Mouse (Mus musculus) hindbrain, embryonic 14.5 days (tissue): ENCODE data around the gene Aph1c. TPM values are rescaled to one million over a fixed set of nuclear protein-coding genes. Genes with fewer than 3 reads are reported as not detected.
"Not testable (repeated sequence)": the region's sequence is repeated elsewhere in the genome, so short reads cannot be mapped to it uniquely, and the experiment has no call there.

Experiments
- ATAC-seq: fragments of 200-750 bp; cut with Nextera tagmentation; 2 replicates; pipeline ENCODE4 v1.8.0; 2017; ENCODE audit warnings: moderate number of reproducible peaks, mild to moderate bottlenecking, moderate TSS enrichment, moderate library complexity; ENCODE audit not compliant: low FRiP score
- DNase-seq: peaks from one replicate; pipeline ENCODE4 v3.0.0-alpha.2; 2015; ENCODE audit warnings: low spot score
- H3K27ac ChIP-seq: fragments of 300-500 bp; sonication (generic); 2 replicates; pipeline ENCODE4 v1.5.1; 2014; ENCODE audit warnings: mild to moderate bottlenecking, moderate library complexity
- H3K27me3 ChIP-seq: fragments of 300-500 bp; sonication (generic); 2 replicates; pipeline ENCODE4 v1.6.1; 2014; ENCODE audit warnings: mild to moderate bottlenecking, low read length, mixed read lengths; ENCODE audit not compliant: control insufficient read depth, insufficient read depth
- H3K36me3 ChIP-seq: fragments of 300-500 bp; sonication (generic); replicated peaks from 2 replicates; pipeline ENCODE4 v1.6.1; 2014; ENCODE audit not compliant: control insufficient read depth, insufficient read depth
- H3K4me1 ChIP-seq: fragments of 300-500 bp; sonication (generic); replicated peaks from 2 replicates; pipeline ENCODE4 v1.6.1; 2014; ENCODE audit warnings: antibody characterized with exemption, low read length, mixed read lengths; ENCODE audit not compliant: control insufficient read depth, insufficient read depth
- H3K4me2 ChIP-seq: fragments of 300-500 bp; sonication (generic); replicated peaks from 2 replicates; pipeline ENCODE4 v1.6.1; 2014; ENCODE audit warnings: mild to moderate bottlenecking, moderate library complexity
- H3K4me3 ChIP-seq: fragments of 300-500 bp; sonication (generic); replicated peaks from 2 replicates; pipeline ENCODE4 v1.5.1; 2014; ENCODE audit warnings: mild to moderate bottlenecking, low read length
- H3K9ac ChIP-seq: fragments of 300-500 bp; sonication (generic); 2 replicates; pipeline ENCODE4 v1.6.1; 2014
- H3K9me3 ChIP-seq: fragments of 300-500 bp; sonication (generic); 2 replicates; pipeline ENCODE4 v1.6.1; 2016; ENCODE audit warnings: low read length; ENCODE audit not compliant: control insufficient read depth
- WGBS: fragments of 180-500 bp; shearing (Covaris S2); extraction: QIAGEN DNeasy Blood & Tissue Kit; methylation state at CpG from one replicate; pipeline ENCODE4 v1.1.7; 2014; 5-methylcytosine and 5-hydroxymethylcytosine counted together
- polyA plus RNA-seq: library from polyadenylated mRNA; unstranded; fragments of >200 nt; fragmentation: Nextera tagmentation; extraction: Ambion mirVana; gene quantifications from 2 replicates; pipeline ENCODE4 v1.2.1, GENCODE M21; 2014

The Aph1c gene
- polyA plus RNA-seq, 1 experiment from 2014 or later: 4.5 TPM

GRCm38 (mm10) chr9:66805951-66806350 lies 28.6 kb downstream of the Aph1c start:
- 1% methylated on average over 29 of the region's 37 CpGs for WGBS

GRCm38 (mm10) chr9:66801947-66802346 lies 32.6 kb downstream of the Aph1c start:
- 53% methylated on average over 12 of the region's 12 CpGs for WGBS
- no peak for ATAC-seq
- no peak for DNase-seq

More at GRCm38 (mm10) chr9:66805951-66806350, 28.6 kb downstream of the Aph1c start:
- not testable (repeated sequence) for H3K4me1 ChIP-seq, H3K36me3 ChIP-seq, ATAC-seq, H3K9me3 ChIP-seq, H3K27ac ChIP-seq
- Histone ChIP-seq H3K27me3 (peaks cover 15% of the 10 kb centered on the region), H3K4me2 (peak overlapping the region; percentile 58), H3K9ac (peak overlapping the region; percentile 50), H3K4me3 (peak overlapping the region; percentile 29)
- peak; percentile 29 for DNase-seq

GRCm38 (mm10) chr9:66796739-66797138 lies 37.8 kb downstream of the Aph1c start, which contains the start of gene Gm10647:
TSS of gene Gm10647 (plus strand) at chr9:66797039.
- DNase-seq: no peak
- H3K9me3 ChIP-seq: no peaks in the 10 kb centered on the region
- H3K9ac ChIP-seq: peak within 1 kb of the TSS; percentile 91
- no peak for ATAC-seq
- peak within 1 kb of the TSS; percentile 92; the same call in 1 of the 2 replicates for H3K27ac ChIP-seq
- peak within 1 kb of the TSS; percentile 85 for H3K4me2 ChIP-seq
- no peaks in the 10 kb centered on the region for H3K36me3 ChIP-seq
- peak within 1 kb of the TSS; percentile 81 for H3K4me3 ChIP-seq
- H3K4me1 ChIP-seq: peaks cover 13% of the 10 kb centered on the region; the same call in 1 of the 2 replicates
- 77% methylated on average over 5 of the region's 5 CpGs for WGBS
- no peaks in the 10 kb centered on the region for H3K27me3 ChIP-seq

More at GRCm38 (mm10) chr9:66801947-66802346, 32.6 kb downstream of the Aph1c start:
- H3K4me1 ChIP-seq: no peaks in the 10 kb centered on the region
- no peak overlapping the region for H3K4me3 ChIP-seq
- H3K9me3 ChIP-seq: no peaks in the 10 kb centered on the region
- no peak overlapping the region for H3K27ac ChIP-seq
- H3K27me3 ChIP-seq: peaks cover 8% of the 10 kb centered on the region
- no peaks in the 10 kb centered on the region for H3K36me3 ChIP-seq
- H3K9ac ChIP-seq: no peak overlapping the region
- H3K4me2 ChIP-seq: no peak overlapping the region

GRCm38 (mm10) chr9:66795464-66796324 lies 38.8 kb downstream of the Aph1c start, which contains the start of gene Aph1b:
TSS of gene Aph1b (minus strand) at chr9:66795490.
- peak within 1 kb of the TSS; percentile 85 for H3K4me2 ChIP-seq
- H3K9ac ChIP-seq: peak within 1 kb of the TSS; percentile 91
- no peaks in the 10 kb centered on the region for H3K9me3 ChIP-seq
- H3K27me3 ChIP-seq: no peaks in the 10 kb centered on the region
- under 1% methylated on average over 42 of the region's 42 CpGs for WGBS
- peaks cover 3% of the 10 kb centered on the region; the same call in 1 of the 2 replicates for H3K36me3 ChIP-seq
- ATAC-seq (peak; percentile 98), DNase-seq (peak; percentile 91)
- H3K4me3 ChIP-seq: peak within 1 kb of the TSS; percentile 81
- H3K4me1 ChIP-seq: peaks cover 13% of the 10 kb centered on the region; the same call in 1 of the 2 replicates
- peak within 1 kb of the TSS; percentile 92 for H3K27ac ChIP-seq

- Histone ChIP-seq H3K4me3 (peak overlapping the region; percentile 81), H3K4me1 (peaks cover 13% of the 10 kb centered on the region; the same call in 1 of the 2 replicates), H3K9me3 (no peaks in the 10 kb centered on the region), H3K27me3 (no peaks in the 10 kb centered on the region), H3K27ac (peak overlapping the region; percentile 92), H3K9ac (peak overlapping the region; percentile 91), H3K4me2 (peak overlapping the region; percentile 85), H3K36me3 (peaks cover 12% of the 10 kb centered on the region)
- DNase-seq (peak; percentile 64), ATAC-seq (peak; percentile 67)
- WGBS: 2% methylated on average over 43 of the region's 43 CpGs
Observed at GRCm38 (mm10) chr9:66794629-66795463, 39.7 kb downstream of the Aph1c start.

GRCm38 (mm10) chr9:66787821-66788220 lies 46.7 kb downstream of the Aph1c start:
- Histone ChIP-seq H3K4me3 (no peak overlapping the region), H3K9ac (no peak overlapping the region), H3K27me3 (no peaks in the 10 kb centered on the region), H3K36me3 (peaks cover 29% of the 10 kb centered on the region), H3K4me1 (no peaks in the 10 kb centered on the region), H3K9me3 (no peaks in the 10 kb centered on the region), H3K4me2 (no peak overlapping the region), H3K27ac (no peak overlapping the region)
- ATAC-seq: no peak
- 8% methylated on average over 2 of the region's 2 CpGs for WGBS
- DNase-seq: peak; percentile 84

- H3K27me3 ChIP-seq, H3K9ac ChIP-seq, H3K4me1 ChIP-seq, H3K9me3 ChIP-seq, H3K4me3 ChIP-seq, ATAC-seq, H3K27ac ChIP-seq, DNase-seq, H3K4me2 ChIP-seq: not testable (repeated sequence)
- WGBS: no CpG with 5 or more reads among the region's 3 CpGs
- peaks cover 21% of the 10 kb centered on the region; the same call in 1 of the 2 replicates for H3K36me3 ChIP-seq
Observed at GRCm38 (mm10) chr9:66784552-66784951, 50.0 kb downstream of the Aph1c start.

GRCm38 (mm10) chr9:66770701-66771100 lies 63.8 kb downstream of the Aph1c start:
- H3K4me2 ChIP-seq: no peak overlapping the region
- H3K9ac ChIP-seq: no peak overlapping the region
- no peak overlapping the region for H3K4me3 ChIP-seq
- ATAC-seq (no peak), DNase-seq (no peak)
- H3K27me3 ChIP-seq: no peaks in the 10 kb centered on the region
- no peaks in the 10 kb centered on the region for H3K9me3 ChIP-seq
- H3K27ac ChIP-seq: no peak overlapping the region
- H3K36me3 ChIP-seq: no peaks in the 10 kb centered on the region
- H3K4me1 ChIP-seq: no peaks in the 10 kb centered on the region

- Histone ChIP-seq H3K4me1 (no peaks in the 10 kb centered on the region), H3K9ac (no peak overlapping the region), H3K4me3 (no peak overlapping the region), H3K27ac (no peak overlapping the region), H3K4me2 (no peak overlapping the region), H3K36me3 (no peaks in the 10 kb centered on the region), H3K27me3 (no peaks in the 10 kb centered on the region), H3K9me3 (no peaks in the 10 kb centered on the region)
- DNase-seq (no peak), ATAC-seq (no peak)
- 78% methylated on average over 3 of the region's 3 CpGs for WGBS
Observed at GRCm38 (mm10) chr9:66769275-66769674, 65.3 kb downstream of the Aph1c start.
